Mouse (Mus musculus) megakaryocyte-erythroid progenitor cell, adult 5-6 weeks (primary cell): ENCODE data around the gene Pdia3. TPM values are rescaled to one million over a fixed set of nuclear protein-coding genes. Genes with fewer than 3 reads are reported as not detected.
"Not testable (repeated sequence)": the region's sequence is repeated elsewhere in the genome, so short reads cannot be mapped to it uniquely, and the experiment has no call there.

Source experiments
- ATAC-seq: replicated peaks from 2 replicates; pipeline ENCODE4 v1.8.0; 2016; ENCODE audit warnings: mild to moderate bottlenecking, inconsistent platforms; ENCODE audit not compliant: severe bottlenecking, poor library complexity, low FRiP score, low TSS enrichment
- total RNA-seq, 2 experiments: library from RNA; stranded (forward) in 1 of 2; stranded (reverse) in 1 of 2; fragments of 200-1000, 215-1000 nt in 1 of 2; fragments of >200 nt in 1 of 2; fragmentation: Nextera tagmentation in 1 of 2; gene quantifications; 2 replicates each; pipeline ENCODE4 v1.2.3; 2014 to 2017

Pdia3 gene
- total RNA-seq (2014; fragmentation: Nextera tagmentation) (98.2 and 163 TPM in 2 replicates), total RNA-seq (2017) (198 and 215 TPM in 2 replicates)

GRCm38 (mm10) chr2:121413387-121414042 is at the start of gene Pdia3, which contains the start of gene Catsper2:
Gene Pdia3, plus strand, starts transcription at chr2:121413775.
Gene Catsper2, minus strand, starts transcription at chr2:121413792.
- ATAC-seq = peak; percentile 88

GRCm38 (mm10) chr2:121368831-121369230 is 44.7 kb upstream of the Pdia3 start:
- no peak for ATAC-seq

GRCm38 (mm10) chr2:121370921-121371320 is 42.7 kb upstream of the Pdia3 start:
- no peak for ATAC-seq

GRCm38 (mm10) chr2:121372266-121372665 is 41.3 kb upstream of the Pdia3 start:
- ATAC-seq = no peak

GRCm38 (mm10) chr2:121374766-121375165 is 38.8 kb upstream of the Pdia3 start:
- no peak for ATAC-seq

- not testable (repeated sequence) for ATAC-seq
Observed at GRCm38 (mm10) chr2:121386961-121387575, 26.5 kb upstream of the Pdia3 start, which contains the start of gene Strc. Gene Strc, minus strand, starts transcription at chr2:121387168.

- peak; percentile 75 for ATAC-seq
Observed at GRCm38 (mm10) chr2:121396624-121397023, 17.0 kb upstream of the Pdia3 start.

GRCm38 (mm10) chr2:121403296-121403695 is 10.3 kb upstream of the Pdia3 start:
- no peak for ATAC-seq

- ATAC-seq = peak; percentile 62
Observed at GRCm38 (mm10) chr2:121408160-121408559, 5.4 kb upstream of the Pdia3 start.

GRCm38 (mm10) chr2:121412843-121413386 is 660 bp upstream of the Pdia3 start:
- peak; percentile 39 for ATAC-seq

GRCm38 (mm10) chr2:121414139-121414685 is 637 bp downstream of the Pdia3 start:
- peak; percentile 29; the same call in 1 of the 2 replicates for ATAC-seq

GRCm38 (mm10) chr2:121415103-121415502 is 1.5 kb downstream of the Pdia3 start:
- ATAC-seq = no peak

- no peak for ATAC-seq
Observed at GRCm38 (mm10) chr2:121415591-121415990, 2.0 kb downstream of the Pdia3 start.

GRCm38 (mm10) chr2:121416356-121416755 is 2.8 kb downstream of the Pdia3 start:
- no peak for ATAC-seq

- no peak for ATAC-seq
Observed at GRCm38 (mm10) chr2:121418476-121418875, 4.9 kb downstream of the Pdia3 start.

- ATAC-seq = no peak
Observed at GRCm38 (mm10) chr2:121423166-121423565, 9.6 kb downstream of the Pdia3 start.

- no peak for ATAC-seq
Observed at GRCm38 (mm10) chr2:121425890-121426289, 12.3 kb downstream of the Pdia3 start.

GRCm38 (mm10) chr2:121434854-121435253 is 21.3 kb downstream of the Pdia3 start:
- ATAC-seq = peak; percentile 61; the same call in 1 of the 2 replicates

GRCm38 (mm10) chr2:121439746-121440145 is 26.2 kb downstream of the Pdia3 start:
- no peak for ATAC-seq
